Mouse (Mus musculus): ENCODE results near the gene Sorl1.

The Sorl1 gene

GRCm38 (mm10) chr9:42122441-42122840, 1.7 kb downstream of the Sorl1 start:
- DNase-seq (ENCODE audit: low read depth) = no peak

GRCm38 (mm10) chr9:42121631-42122354, 2.3 kb downstream of the Sorl1 start:
- no peak for DNase-seq (ENCODE audit: low read depth)

- DNase-seq (ENCODE audit: low read depth) = no peak
These were observed 7.6 kb downstream of the Sorl1 start for GRCm38 (mm10) chr9:42116418-42117056.

- no peak for DNase-seq (ENCODE audit: low read depth)
These were observed 9.0 kb downstream of the Sorl1 start for GRCm38 (mm10) chr9:42115078-42115477.

GRCm38 (mm10) chr9:42113316-42113715, 10.8 kb downstream of the Sorl1 start:
- no peak for DNase-seq (ENCODE audit: low read depth)

GRCm38 (mm10) chr9:42112691-42113090, 11.4 kb downstream of the Sorl1 start:
- DNase-seq (ENCODE audit: low read depth) = no peak

GRCm38 (mm10) chr9:42111256-42111655, 12.8 kb downstream of the Sorl1 start:
- no peak for DNase-seq (ENCODE audit: low read depth)

- peak; percentile 45 for DNase-seq (ENCODE audit: low read depth)
These were observed 14.2 kb downstream of the Sorl1 start for GRCm38 (mm10) chr9:42109837-42110451.

GRCm38 (mm10) chr9:42109131-42109530, 15.0 kb downstream of the Sorl1 start:
- no peak for DNase-seq (ENCODE audit: low read depth)

GRCm38 (mm10) chr9:42108369-42108951, 15.6 kb downstream of the Sorl1 start:
- DNase-seq (ENCODE audit: low read depth) = peak; percentile 53

GRCm38 (mm10) chr9:42107062-42107461, 17.0 kb downstream of the Sorl1 start:
- DNase-seq (ENCODE audit: low read depth) = no peak

- DNase-seq (ENCODE audit: low read depth) = no peak
These were observed 17.8 kb downstream of the Sorl1 start for GRCm38 (mm10) chr9:42106305-42106704.

- no peak for DNase-seq (ENCODE audit: low read depth)
These were observed 20.6 kb downstream of the Sorl1 start for GRCm38 (mm10) chr9:42103546-42103945.

GRCm38 (mm10) chr9:42102013-42102412, 22.1 kb downstream of the Sorl1 start:
- no peak for DNase-seq (ENCODE audit: low read depth)

GRCm38 (mm10) chr9:42101266-42101665, 22.8 kb downstream of the Sorl1 start:
- DNase-seq (ENCODE audit: low read depth) = no peak

GRCm38 (mm10) chr9:42100618-42101210, 23.4 kb downstream of the Sorl1 start:
- no peak for DNase-seq (ENCODE audit: low read depth)

GRCm38 (mm10) chr9:42098474-42099121, 25.5 kb downstream of the Sorl1 start:
- peak; percentile 89 for DNase-seq (ENCODE audit: low read depth)

- no peak for DNase-seq (ENCODE audit: low read depth)
These were observed 26.2 kb downstream of the Sorl1 start for GRCm38 (mm10) chr9:42097731-42098473.

- no peak for DNase-seq (ENCODE audit: low read depth)
These were observed 26.9 kb downstream of the Sorl1 start for GRCm38 (mm10) chr9:42097006-42097730.

GRCm38 (mm10) chr9:42094752-42095151, 29.3 kb downstream of the Sorl1 start:
- peak; percentile 85 for DNase-seq (ENCODE audit: low read depth)

Measured in fibroblast of lung, adult 2 months (primary cell).